Mouse (Mus musculus) hindbrain, embryonic 11.5 days (tissue): ENCODE results near the gene Klrb1c. TPM values are rescaled to one million over a fixed set of nuclear protein-coding genes. Genes with fewer than 3 reads are reported as not detected.
"Not testable (repeated sequence)": the region's sequence is repeated elsewhere in the genome, so short reads cannot be mapped to it uniquely, and the experiment has no call there.

Source experiments
- ATAC-seq: fragments of 200-750 bp; cut with Nextera tagmentation; 2 replicates; pipeline ENCODE4 v1.8.0; 2017; ENCODE audit warnings: mild to moderate bottlenecking, moderate TSS enrichment, moderate library complexity; ENCODE audit not compliant: low FRiP score
- DNase-seq: peaks from one replicate; pipeline ENCODE4 v3.0.0-alpha.2; 2015; ENCODE audit warnings: low spot score
- H3K27ac ChIP-seq: fragments of 300-500 bp; sonication (generic); 2 replicates; pipeline ENCODE4 v1.5.1; 2014; ENCODE audit warnings: mild to moderate bottlenecking, low read depth, low read length
- H3K27me3 ChIP-seq: fragments of 300-500 bp; sonication (generic); 2 replicates; pipeline ENCODE4 v1.6.1; 2014; ENCODE audit warnings: mild to moderate bottlenecking, low read length, moderate library complexity, mixed read lengths; ENCODE audit not compliant: control insufficient read depth, insufficient read depth
- H3K36me3 ChIP-seq: fragments of 300-500 bp; sonication (generic); 2 replicates; pipeline ENCODE4 v1.6.1; 2014; ENCODE audit warnings: mild to moderate bottlenecking, low read length, moderate library complexity, mixed read lengths; ENCODE audit not compliant: control insufficient read depth, insufficient read depth
- H3K4me1 ChIP-seq: fragments of 300-500 bp; sonication (generic); replicated peaks from 2 replicates; pipeline ENCODE4 v1.6.1; 2014; ENCODE audit warnings: low read length, mixed read lengths; ENCODE audit not compliant: control insufficient read depth, insufficient read depth
- H3K4me2 ChIP-seq: fragments of 300-500 bp; sonication (generic); replicated peaks from 2 replicates; pipeline ENCODE4 v1.6.1; 2014; ENCODE audit warnings: mild to moderate bottlenecking, low read depth, low read length
- H3K4me3 ChIP-seq: fragments of 300-500 bp; sonication (generic); 2 replicates; pipeline ENCODE4 v1.5.1; 2014; ENCODE audit warnings: low read depth, low read length
- H3K9ac ChIP-seq: fragments of 300-500 bp; sonication (generic); 2 replicates; pipeline ENCODE4 v1.6.1; 2014; ENCODE audit warnings: low read depth, low read length
- H3K9me3 ChIP-seq: fragments of 300-500 bp; sonication (generic); 2 replicates; pipeline ENCODE4 v1.6.1; 2016; ENCODE audit warnings: low read length; ENCODE audit not compliant: control insufficient read depth
- WGBS: fragments of 180-500 bp; shearing (Covaris S2); extraction: QIAGEN DNeasy Blood & Tissue Kit; methylation state at CpG from one replicate; pipeline ENCODE4 v1.1.7; 2014; 5-methylcytosine and 5-hydroxymethylcytosine counted together
- polyA plus RNA-seq: library from polyadenylated mRNA; unstranded; fragments of >200 nt; fragmentation: Nextera tagmentation; extraction: Ambion mirVana; gene quantifications from 2 replicates; pipeline ENCODE4 v1.2.1, GENCODE M21; 2014

Gene Klrb1c
- polyA plus RNA-seq, 1 experiment from 2014 or later, result not detected

- Histone ChIP-seq H3K4me3 (peak overlapping the region; percentile 61), H3K4me1 (no peaks in the 10 kb centered on the region), H3K27ac (no peak overlapping the region), H3K36me3 (no peaks in the 10 kb centered on the region), H3K9me3 (no peaks in the 10 kb centered on the region), H3K27me3 (no peaks in the 10 kb centered on the region), H3K4me2 (peak overlapping the region; percentile 28; the same call in 1 of the 2 replicates), H3K9ac (no peak overlapping the region)
- 26% methylated on average over 7 of the region's 7 CpGs for WGBS
- ATAC-seq, result no peak
- DNase-seq, result peak; percentile 41
Measured at GRCm38 (mm10) chr6:128799896-128800270, 10.9 kb upstream of the Klrb1c start.

DNA sequence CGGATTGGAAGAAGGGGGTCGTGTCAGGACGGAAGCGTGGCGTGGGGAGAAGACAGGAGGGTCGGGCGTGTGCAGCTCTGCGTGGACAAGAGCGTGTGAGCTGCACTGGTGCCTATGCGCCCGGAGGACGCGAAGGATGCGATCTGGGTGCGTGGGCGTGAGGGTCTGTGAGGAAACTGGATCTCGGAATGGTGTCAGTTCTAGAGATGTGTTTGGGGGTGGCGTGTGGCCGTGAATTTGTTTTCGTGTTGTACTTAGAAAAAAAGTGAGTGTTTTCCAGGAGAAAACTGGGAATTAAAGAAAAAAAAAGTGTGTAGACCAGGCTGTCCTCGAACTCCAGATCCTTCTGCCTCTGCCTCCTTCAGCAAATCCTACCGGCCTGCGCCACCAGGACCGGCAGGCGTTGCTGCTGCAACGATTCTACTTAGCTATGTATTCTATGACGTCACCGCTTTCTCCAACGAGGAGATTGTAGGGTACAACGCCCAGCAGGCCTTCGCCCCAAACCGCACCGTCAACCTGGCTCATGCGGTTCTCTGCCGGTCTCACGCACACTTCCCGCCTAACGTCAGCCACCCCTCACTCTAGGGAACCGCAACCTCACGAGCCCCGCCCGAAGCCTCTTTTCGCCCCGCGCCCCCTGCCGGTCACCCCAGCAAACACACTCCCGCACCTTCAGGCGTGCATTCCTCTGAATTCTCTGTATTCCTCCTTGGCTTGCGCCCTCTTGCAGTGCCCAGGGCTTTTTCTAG is 10.3 kb upstream of the Klrb1c start:
- peak; percentile 96 for DNase-seq

DNA sequence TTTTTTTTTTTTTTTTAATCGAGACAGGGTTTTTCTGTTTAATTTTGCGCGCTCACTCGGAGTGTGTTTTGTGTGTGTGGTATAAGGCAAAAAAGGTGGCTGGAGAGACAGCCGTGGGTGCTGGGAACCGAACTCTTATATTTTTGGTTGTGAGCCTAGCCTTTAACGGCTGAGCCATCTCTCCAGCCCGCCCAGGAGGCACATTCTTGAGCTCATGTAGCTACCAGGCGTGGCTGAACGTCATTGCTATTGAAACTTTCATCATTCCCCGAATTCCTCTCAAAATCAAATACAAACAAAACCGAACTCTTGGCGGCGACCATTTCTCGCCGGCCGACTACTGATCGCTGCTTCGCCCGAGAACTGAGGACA is 9.7 kb upstream of the Klrb1c start:
- peak overlapping the region; percentile 61 for H3K4me3 ChIP-seq
- not testable (repeated sequence) for H3K4me1 ChIP-seq, H3K9me3 ChIP-seq, H3K27me3 ChIP-seq, H3K36me3 ChIP-seq
- 0 out of 2 replicates have a peak overlapping the region, but pooled peaks have one; percentile 24 for H3K27ac ChIP-seq
- peak; percentile 51 for ATAC-seq
- WGBS, result 1% methylated on average over 20 of the region's 20 CpGs
- H3K4me2 ChIP-seq, result peak overlapping the region; percentile 37
- H3K9ac ChIP-seq, result peak overlapping the region; percentile 64
- peak; percentile 89 for DNase-seq

More for the DNA sequence above, 10.3 kb upstream of the Klrb1c start:
- Histone ChIP-seq H3K9ac (peak overlapping the region; percentile 64), H3K4me2 (peak overlapping the region; percentile 37), H3K27ac (0 out of 2 replicates have a peak overlapping the region, but pooled peaks have one; percentile 24), H3K4me3 (peak overlapping the region; percentile 61)
- not testable (repeated sequence) for H3K9me3 ChIP-seq, H3K4me1 ChIP-seq, H3K27me3 ChIP-seq, H3K36me3 ChIP-seq
- ATAC-seq, result peak; percentile 78
- under 1% methylated on average over 49 of the region's 49 CpGs for WGBS

DNA sequence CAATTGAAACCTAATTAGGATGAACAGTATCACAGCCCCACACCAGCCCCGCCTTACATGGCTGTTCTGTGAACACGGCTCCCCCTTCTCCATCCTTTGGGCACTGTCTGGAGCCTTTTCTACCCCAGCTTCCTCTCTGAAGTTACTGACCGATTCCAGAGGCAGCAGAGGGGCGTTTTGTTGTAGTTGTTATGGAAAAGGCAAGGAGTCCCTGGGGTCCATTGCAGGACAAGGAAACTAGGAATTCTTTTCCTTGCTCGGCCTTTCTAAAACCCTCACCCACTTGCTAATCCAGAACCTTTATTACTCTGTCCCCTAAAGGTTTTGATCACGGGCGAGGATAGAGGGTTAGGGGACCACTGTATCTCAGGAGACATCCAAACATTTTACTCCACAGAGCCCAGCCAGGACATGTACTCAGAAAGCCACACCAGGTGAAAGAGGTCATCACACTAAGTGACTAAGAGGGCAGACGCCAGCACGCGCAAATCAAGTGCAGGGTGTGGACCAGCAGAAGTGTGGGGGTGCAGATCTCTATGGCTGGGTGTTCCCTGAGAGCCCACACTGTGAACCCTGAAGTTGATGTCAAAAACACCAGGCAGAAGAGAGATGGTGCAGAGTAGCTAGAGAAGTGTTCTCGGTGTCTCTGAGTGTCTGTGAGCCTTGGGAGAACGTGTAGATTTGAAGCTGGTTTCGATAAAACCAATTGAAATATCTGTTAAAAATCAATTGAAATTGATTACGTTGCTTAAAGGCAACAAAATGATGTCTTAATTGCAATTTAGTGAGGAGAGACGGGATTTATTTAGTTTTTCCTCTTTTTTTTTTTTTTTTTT is 9.1 kb upstream of the Klrb1c start:
- DNase-seq, result peak; percentile 52
- H3K4me1 ChIP-seq, result no peaks in the 10 kb centered on the region
- H3K27me3 ChIP-seq, result no peaks in the 10 kb centered on the region
- WGBS, result 9% methylated on average over 15 of the region's 15 CpGs
- H3K4me2 ChIP-seq, result peak overlapping the region; percentile 48
- no peak overlapping the region for H3K27ac ChIP-seq
- 0 out of 2 replicates have a peak overlapping the region, but pooled peaks have one; percentile 21 for H3K9ac ChIP-seq
- ATAC-seq, result no peak
- no peaks in the 10 kb centered on the region for H3K9me3 ChIP-seq
- H3K4me3 ChIP-seq, result peak overlapping the region; percentile 61
- H3K36me3 ChIP-seq, result no peaks in the 10 kb centered on the region

DNA sequence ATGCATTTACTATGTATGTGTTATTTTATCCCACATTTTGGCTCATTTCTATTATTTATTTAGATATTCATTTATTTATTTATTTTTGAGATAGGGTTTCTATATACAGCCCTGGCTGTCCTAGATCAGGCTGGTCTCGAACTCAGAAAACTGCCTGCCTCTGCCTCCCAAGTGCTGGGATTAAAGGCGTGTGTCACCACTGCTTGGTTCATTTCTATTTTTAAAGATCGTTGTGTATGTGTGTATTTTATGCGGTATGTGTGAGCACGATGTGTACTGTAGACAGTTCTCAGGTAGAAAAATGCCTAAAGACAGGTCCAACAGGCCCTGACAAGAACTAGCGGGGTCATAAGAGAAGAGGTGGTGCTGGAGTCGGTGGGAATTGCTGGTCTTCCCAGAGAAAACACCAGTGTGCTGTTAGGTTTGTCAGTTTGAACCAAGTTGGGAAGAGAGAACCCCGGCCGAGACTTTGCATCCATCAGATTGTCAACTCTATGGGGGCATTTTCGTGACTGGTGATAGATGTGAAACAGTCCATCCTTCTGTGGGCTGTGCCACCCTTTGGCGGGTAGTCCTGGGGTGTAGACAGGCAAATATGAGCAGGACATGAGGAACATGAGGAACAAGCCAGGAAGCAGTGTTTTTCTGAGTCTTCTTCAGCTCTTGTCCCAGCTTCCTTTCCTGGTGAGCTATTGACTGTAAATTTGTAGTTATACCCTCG is 8.3 kb upstream of the Klrb1c start:
- DNase-seq, result no peak
- H3K4me3 ChIP-seq, result 0 out of 2 replicates have a peak overlapping the region, but pooled peaks have one; percentile 61
- H3K9ac ChIP-seq, result no peak overlapping the region

DNA sequence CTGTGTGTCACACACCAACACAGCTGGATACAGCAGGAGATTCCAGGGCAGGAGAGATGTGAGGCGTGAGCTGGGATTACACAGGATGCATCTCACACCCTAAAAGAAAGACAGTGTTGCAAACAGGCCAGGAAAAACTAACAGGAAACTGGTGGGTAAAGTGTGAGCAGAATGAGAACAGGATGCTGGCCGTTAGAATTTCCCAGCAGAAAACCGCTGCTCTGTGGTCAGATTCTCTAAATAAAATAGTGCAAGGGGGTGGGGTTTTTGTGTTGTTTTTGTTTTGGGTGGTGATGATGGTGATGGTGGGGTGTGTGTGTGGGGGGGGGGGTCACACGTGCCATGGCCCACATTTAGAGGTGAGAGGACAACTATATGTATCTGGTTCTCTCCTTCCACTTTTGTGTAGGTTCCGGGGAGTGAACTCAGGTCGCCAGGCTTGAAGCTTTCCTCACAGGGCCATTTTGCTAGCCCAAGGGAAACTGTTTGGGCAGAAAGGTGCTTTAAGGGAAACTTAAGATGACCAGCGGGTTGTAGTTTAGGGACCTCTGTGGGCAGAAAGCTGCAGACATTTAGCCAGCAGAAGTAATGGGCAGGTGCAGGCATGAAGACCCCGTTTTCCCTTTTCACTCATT is 7.4 kb upstream of the Klrb1c start:
- no peak overlapping the region for H3K27ac ChIP-seq
- no peak overlapping the region for H3K9ac ChIP-seq
- H3K4me1 ChIP-seq, result no peaks in the 10 kb centered on the region
- H3K9me3 ChIP-seq, result no peaks in the 10 kb centered on the region
- DNase-seq (no peak), ATAC-seq (no peak)
- H3K27me3 ChIP-seq, result no peaks in the 10 kb centered on the region
- 75% methylated on average over 8 of the region's 8 CpGs for WGBS
- H3K4me3 ChIP-seq, result no peak overlapping the region
- H3K4me2 ChIP-seq, result no peak overlapping the region
- H3K36me3 ChIP-seq, result no peaks in the 10 kb centered on the region

More for the DNA sequence above, 8.3 kb upstream of the Klrb1c start:
- Histone ChIP-seq H3K9me3 (no peaks in the 10 kb centered on the region), H3K36me3 (no peaks in the 10 kb centered on the region), H3K27ac (no peak overlapping the region), H3K27me3 (no peaks in the 10 kb centered on the region), H3K4me2 (peak overlapping the region; percentile 48; the same call in 1 of the 2 replicates), H3K4me1 (no peaks in the 10 kb centered on the region)
- no peak for ATAC-seq
- 83% methylated on average over 12 of the region's 12 CpGs for WGBS

GRCm38 (mm10) chr6:128793734-128794133 is 4.7 kb upstream of the Klrb1c start:
- DNase-seq, result no peak
- WGBS, result 62% methylated on average over 6 of the region's 6 CpGs
- no peak overlapping the region for H3K9ac ChIP-seq
- H3K27me3 ChIP-seq, result no peaks in the 10 kb centered on the region
- no peak for ATAC-seq
- H3K4me1 ChIP-seq, result no peaks in the 10 kb centered on the region
- H3K9me3 ChIP-seq, result no peaks in the 10 kb centered on the region
- no peaks in the 10 kb centered on the region for H3K36me3 ChIP-seq
- no peak overlapping the region for H3K27ac ChIP-seq
- no peak overlapping the region for H3K4me2 ChIP-seq
- H3K4me3 ChIP-seq, result no peak overlapping the region

- not testable (repeated sequence) for ATAC-seq, DNase-seq, H3K4me2 ChIP-seq, H3K4me1 ChIP-seq, H3K4me3 ChIP-seq, H3K27ac ChIP-seq, H3K27me3 ChIP-seq, H3K9ac ChIP-seq, H3K36me3 ChIP-seq, H3K9me3 ChIP-seq
- WGBS, result 86% methylated on average over 4 of the region's 4 CpGs
Measured at GRCm38 (mm10) chr6:128790491-128790994, 1.5 kb upstream of the Klrb1c start.
